21 mouse cellular contexts compared by ENCODE assay signal in the genomic region with DNA sequence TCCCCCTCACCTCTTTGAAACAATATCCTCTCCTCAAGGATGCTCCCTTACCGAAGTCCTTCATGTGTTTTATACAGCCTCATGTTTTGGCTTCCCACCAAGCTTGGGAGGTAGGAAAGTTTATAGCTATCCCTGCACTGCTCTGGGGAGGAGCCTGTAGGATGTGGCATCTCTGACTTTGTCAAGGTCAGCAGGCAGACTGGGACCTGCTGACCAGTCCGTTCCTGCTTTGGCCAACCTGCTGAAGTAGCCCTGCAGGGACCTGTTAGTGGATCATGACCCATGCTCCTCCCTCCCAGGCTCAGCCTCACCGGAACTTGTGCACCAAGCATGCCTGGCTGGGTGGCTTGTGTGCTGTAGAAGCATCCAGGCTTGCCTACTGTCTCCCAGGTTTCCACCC. TPM values are rescaled to one million over a fixed set of nuclear protein-coding genes. Genes with fewer than 3 reads are reported as not detected.
DNase-seq lines count a peak whose midpoint lies in the region; ATAC-seq lines count a peak whose summit lies in the region.
"Had no signal": no experiment of that assay in that cellular context is flagged by ENCODE, and none has a peak within 500 bp of the region (broad histone marks: within the 10 kb centered on the region; RNA-seq: fewer than 3 reads in every experiment).

No protein-coding gene starts in this region.

- H3K4me1 ChIP-seq in kidney, embryonic 16.5 days (ENCODE audit: insufficient read depth, low read length), result peaks cover 20% of the 10 kb centered on the region
- peaks cover 4% of the 10 kb centered on the region; the same call in 1 of the 2 replicates for H3K4me1 ChIP-seq in liver, embryonic 12.5 days

- no peak overlapping the region for H3K9ac ChIP-seq in kidney, embryonic 16.5 days (replicated peaks; ENCODE audit: low read length)
- H3K9ac ChIP-seq in liver, embryonic 12.5 days, result no peak overlapping the region
- H3K9ac ChIP-seq: embryonic facial prominence, embryonic 13.5 days; forebrain, embryonic 13.5 days; hindbrain, embryonic 12.5 days had no signal

- 20% methylated on average over 3 of the region's 3 CpGs for WGBS in kidney, embryonic 16.5 days
- WGBS in liver, embryonic 12.5 days (ENCODE audit: insufficient replicate concordance), result 52% methylated on average over 3 of the region's 3 CpGs

- H3K36me3 ChIP-seq in kidney, embryonic 16.5 days (ENCODE audit: insufficient read depth, low read length), result no peaks in the 10 kb centered on the region
- H3K36me3 ChIP-seq in liver, embryonic 12.5 days, result no peaks in the 10 kb centered on the region
- H3K36me3 ChIP-seq: embryonic facial prominence, embryonic 13.5 days; heart, embryonic 10.5 days; hindbrain, embryonic 12.5 days had no signal

- H3K4me3 ChIP-seq in kidney, embryonic 16.5 days (ENCODE audit: low read length), result no peak overlapping the region
- no peak overlapping the region for H3K4me3 ChIP-seq in liver, embryonic 12.5 days
- H3K4me3 ChIP-seq: embryonic facial prominence, embryonic 13.5 days; forebrain, embryonic 13.5 days; heart, embryonic 10.5 days; hindbrain, embryonic 12.5 days had no signal

- peaks cover 91% of the 10 kb centered on the region for H3K27me3 ChIP-seq in kidney, embryonic 16.5 days (ENCODE audit: insufficient read depth, low read length)
- peaks cover 100% of the 10 kb centered on the region for H3K27me3 ChIP-seq in liver, embryonic 12.5 days (replicated peaks)

- no peaks in the 10 kb centered on the region for H3K9me3 ChIP-seq in kidney, embryonic 16.5 days (ENCODE audit: low read length)
- H3K9me3 ChIP-seq in liver, embryonic 12.5 days (replicated peaks), result no peaks in the 10 kb centered on the region
- H3K9me3 ChIP-seq: embryonic facial prominence, embryonic 13.5 days; forebrain, embryonic 13.5 days; heart, embryonic 10.5 days; hindbrain, embryonic 12.5 days had no signal

- no peak for ATAC-seq in kidney, embryonic 16.5 days (ENCODE audit: low FRiP score, low TSS enrichment)
- no peak for ATAC-seq in liver, embryonic 12.5 days
- ATAC-seq: forebrain, embryonic 13.5 days; hindbrain, embryonic 16.5 days had no signal

- peak; percentile 89 for DNase-seq in kidney, adult 11 months
- DNase-seq in kidney, adult 8-10 months, result peak; percentile 54 to 84
- peak; percentile 73 for DNase-seq in kidney, adult 9 months
- DNase-seq in kidney, postnatal 36 days, result peak; percentile 59 to 79
- no peak for DNase-seq in urinary bladder, postnatal 14 days (ENCODE audit: low spot score)
- DNase-seq: adrenal gland, adult 2 months; adrenal gland, postnatal 25 days; cerebellum, adult 18-20 months; cerebellum, adult 9-11 months; cerebellum, postnatal 36 days; gastrocnemius, postnatal 10 days; heart, postnatal 10 days; heart, postnatal 4 days had no signal

- no peak overlapping the region for H3K4me2 ChIP-seq in kidney, embryonic 16.5 days (replicated peaks; ENCODE audit: low read depth, low read length)
- no peak overlapping the region for H3K4me2 ChIP-seq in liver, embryonic 12.5 days
- H3K4me2 ChIP-seq: embryonic facial prominence, embryonic 13.5 days; forebrain, embryonic 13.5 days; hindbrain, embryonic 12.5 days had no signal

- no peak overlapping the region for H3K27ac ChIP-seq in kidney, embryonic 16.5 days (ENCODE audit: low read length)
- H3K27ac ChIP-seq in liver, embryonic 12.5 days, result no peak overlapping the region
- H3K27ac ChIP-seq: embryonic facial prominence, embryonic 13.5 days; forebrain, embryonic 13.5 days; heart, embryonic 10.5 days; hindbrain, embryonic 12.5 days had no signal

RNA-seq across cellular contexts. Expression of gene Scn4b, which starts 4.5 kb away (rescaled TPM):
- polyA plus RNA-seq in kidney, embryonic 16.5 days (2015; fragmentation: Nextera tagmentation; extraction: Ambion mirVana), result 0.91 and 1.0 TPM in 2 replicates
- polyA plus RNA-seq in liver, embryonic 12.5 days (2016; fragmentation: Nextera tagmentation; extraction: Ambion mirVana), result 0.25 and 0.33 TPM in 2 replicates
- polyA plus RNA-seq: heart, embryonic 14.5 days had no signal

RNA-seq across cellular contexts. Expression of gene Scn2b, which starts 25.1 kb away (rescaled TPM):
- polyA plus RNA-seq in kidney, embryonic 16.5 days (2015; fragmentation: Nextera tagmentation; extraction: Ambion mirVana), result 4.7 and 5.0 TPM in 2 replicates
- polyA plus RNA-seq in liver, embryonic 12.5 days (2016; fragmentation: Nextera tagmentation; extraction: Ambion mirVana), result 0.70 and 0.90 TPM in 2 replicates

RNA-seq across cellular contexts. Expression of gene BC049352, which starts 39.1 kb away (rescaled TPM):
- polyA plus RNA-seq in kidney, embryonic 16.5 days (2015; fragmentation: Nextera tagmentation; extraction: Ambion mirVana), result 0.15 TPM in 1 of 2 replicates, not detected in the other
- 0.10 TPM in 1 of 2 replicates, not detected in the other for polyA plus RNA-seq in liver, embryonic 12.5 days (2016; fragmentation: Nextera tagmentation; extraction: Ambion mirVana)
- polyA plus RNA-seq: forebrain, embryonic 13.5 days; heart, embryonic 10.5 days; heart, embryonic 14.5 days; hindbrain, embryonic 12.5 days; hindbrain, embryonic 16.5 days had no signal
